Mouse (Mus musculus) heart, postnatal 25 days (tissue): ENCODE results near the gene Setd2. TPM values are rescaled to one million over a fixed set of nuclear protein-coding genes. Genes with fewer than 3 reads are reported as not detected.

Experiments
- microRNA-seq: library from miRNA; unstranded; fragments of <30 nt; microRNA quantifications from one replicate; pipeline ENCODE4 v1.2.0, GENCODE M21; 2022
- total RNA-seq, 2 experiments: library from RNA; stranded (reverse); gene quantifications; 2 replicates each; pipeline ENCODE4 v1.2.3; 2021

Gene Setd2
- total RNA-seq, 2 experiments from 2014 or later: 38.0 to 49.8 TPM

Small RNAs within 50 kb of the gene (microRNA-seq; reads per million reads assigned to microRNA genes)
- not detected for gene Mir8107

Other genes starting within 250 kb of the Setd2 start
- gene Elp6, start 227.4 kb upstream of the Setd2 start, total RNA-seq: 1 to 10 TPM; 1.8 to 2.4 TPM
- gene Scap, start 199.3 kb upstream of the Setd2 start, total RNA-seq: 10 to 100 TPM; 27.7 to 28.0 TPM
- gene Ptpn23, start 124.4 kb upstream of the Setd2 start, total RNA-seq: 10 to 100 TPM; 13.6 to 16.0 TPM
- gene Ngp, start 112.8 kb upstream of the Setd2 start, total RNA-seq: not detected
- 10 to 100 TPM; 11.1 to 15.0 TPM for gene Klhl18, start 55.9 kb upstream of the Setd2 start, total RNA-seq
- under 1 TPM; 0.13 to 0.25 TPM for gene Kif9, start 55.6 kb upstream of the Setd2 start, total RNA-seq
- 1 to 10 TPM; 1.1 to 2.0 TPM for gene Nradd, start 91.9 kb downstream of the Setd2 start, total RNA-seq
- gene Nbeal2, start 121.6 kb downstream of the Setd2 start, total RNA-seq: 1 to 10 TPM; 8.2 to 8.7 TPM
- gene Ccdc12, start 123.9 kb downstream of the Setd2 start, total RNA-seq: 10 to 100 TPM; 61.6 to 66.8 TPM
- over 10,000 TPM; 11,742 to 12,072 TPM for gene Myl3, start 209.3 kb downstream of the Setd2 start, total RNA-seq
- 1 to 10 TPM; 7.6 to 7.9 TPM for gene Pth1r, start 214.5 kb downstream of the Setd2 start, total RNA-seq